Mouse (Mus musculus) cerebellum, adult 9-10 months (tissue): ENCODE measurements at regions not wholly inside any gene's neighbourhood (a gene's known extent, or its start where the extent isn't known, plus 50 kb on each side); places are given as distances from the start of the nearest gene placed in this dataset.

Source experiments
- DNase-seq: peaks from one replicate; pipeline ENCODE4 v3.0.0; 2022

- DNase-seq = peak; percentile 46
These were observed 49.8 kb upstream of the Sipa1l2 start for GRCm38 (mm10) chr8:125619336-125619906.
